In genomic region chr7:132729093-132729831, GRCm38 (mm10) we compare ENCODE assay signal across 8 mouse cellular contexts.
DNase-seq lines count a peak whose midpoint lies in the region; ATAC-seq and TF ChIP-seq lines count a peak whose summit lies in the region.
"Had no signal": no experiment of that assay in that cellular context is flagged by ENCODE, and none has a peak within 500 bp of the region (broad histone marks: within the 10 kb centered on the region; RNA-seq: fewer than 3 reads in every experiment).

No protein-coding gene starts in this region.

- H3K4me1 ChIP-seq in ES-Bruce4 (ENCODE audit: control insufficient read depth, insufficient read depth, low read length) = peaks cover 1% of the 10 kb centered on the region
- H3K4me1 ChIP-seq in kidney, embryonic 15.5 days = peaks cover 22% of the 10 kb centered on the region

- H3K4me3 ChIP-seq in ES-Bruce4 (ENCODE audit: low read depth, low read length) = no peak overlapping the region
- no peak overlapping the region for H3K4me3 ChIP-seq in kidney, embryonic 15.5 days (replicated peaks)

- H3K36me3 ChIP-seq in ES-Bruce4 (ENCODE audit: control insufficient read depth, insufficient read depth, low read length, poor library complexity, severe bottlenecking) = no peaks in the 10 kb centered on the region
- no peaks in the 10 kb centered on the region for H3K36me3 ChIP-seq in kidney, embryonic 15.5 days

- no peaks in the 10 kb centered on the region for H3K9me3 ChIP-seq in ES-Bruce4 (replicated peaks; ENCODE audit: control insufficient read depth, insufficient read depth, low read length, poor library complexity, severe bottlenecking)
- no peaks in the 10 kb centered on the region for H3K9me3 ChIP-seq in kidney, embryonic 15.5 days (replicated peaks)

- no peak overlapping the region for H3K9ac ChIP-seq in ES-Bruce4 (ENCODE audit: low read depth, poor library complexity, severe bottlenecking)
- H3K9ac ChIP-seq in kidney, embryonic 15.5 days = no peak overlapping the region

- TF ChIP-seq POLR2A in ES-Bruce4 (IDR thresholded peaks at IDR 0.05; ENCODE audit: insufficient read depth, low read length) = no peak

- peak; percentile 93 for TF ChIP-seq EP300 in ES-Bruce4 (IDR thresholded peaks at IDR 0.05; ENCODE audit: insufficient read depth, low read depth, low read length)

- 68% methylated on average over 4 of the region's 4 CpGs for WGBS in kidney, embryonic 15.5 days

- peak; percentile 65 for DNase-seq in 416B (ENCODE audit: low read depth)
- DNase-seq in lung, postnatal 36 days = peak; percentile 75
- DNase-seq in frontal cortex, postnatal 36 days (ENCODE audit: low spot score in 2 of 2) = no peak
- DNase-seq in adrenal gland, postnatal 25 days = no peak
- DNase-seq in adrenal gland, adult 18-20 months (ENCODE audit: low spot score in 2 of 2) = no peak
- DNase-seq: retina, postnatal 1 day had no signal

- TF ChIP-seq CTCF in ES-Bruce4 (IDR thresholded peaks at IDR 0.05; ENCODE audit: low read depth, low read length) = no peak

- H3K27me3 ChIP-seq in ES-Bruce4 (ENCODE audit: control insufficient read depth, insufficient read depth, low read length, poor library complexity, severe bottlenecking) = no peaks in the 10 kb centered on the region
- no peaks in the 10 kb centered on the region for H3K27me3 ChIP-seq in kidney, embryonic 15.5 days

- H3K4me2 ChIP-seq in kidney, embryonic 15.5 days = no peak overlapping the region

- peak overlapping the region; percentile 21 for H3K27ac ChIP-seq in ES-Bruce4 (ENCODE audit: insufficient read depth, low read length)
- H3K27ac ChIP-seq in kidney, embryonic 15.5 days = no peak overlapping the region

- peak; percentile 47; the same call in 1 of the 2 replicates for ATAC-seq in kidney, embryonic 15.5 days (replicated peaks; ENCODE audit: low FRiP score)

Comparison
In these comparisons a context has a peak if more than half of its experiments do, and no peak if none do; other contexts are left out.
1. DNase-seq: peak in 416B (single experiment) and lung, postnatal 36 days (single experiment); none in frontal cortex, postnatal 36 days (0 of 2), adrenal gland, postnatal 25 days (single experiment) and adrenal gland, adult 18-20 months (0 of 2).